Mouse (Mus musculus): ENCODE measurements around the gene Btaf1.

GRCm38 (mm10) chr19:37026408-37026807 is 100.5 kb downstream of the Btaf1 start:
- no peak for TF ChIP-seq CTCF (IDR thresholded peaks at IDR 0.05; ENCODE audit: low read depth)
- no peak for TF ChIP-seq EP300 (IDR thresholded peaks at IDR 0.05; ENCODE audit: low read depth)
